Mouse (Mus musculus) embryonic fibroblast, embryonic 13.5 days (primary cell): ENCODE measurements around the gene Hspa8.

Experiments used
- CTCF ChIP-seq: IDR thresholded peaks from 2 replicates; pipeline ENCODE4 v1.5.1; 2011; ENCODE audit warnings: mild to moderate bottlenecking, control low read depth, low read length, moderate library complexity, borderline replicate concordance; ENCODE audit not compliant: insufficient read depth
- POLR2A ChIP-seq: IDR thresholded peaks from 2 replicates; pipeline ENCODE4 v1.6.1; 2011; ENCODE audit warnings: low read depth, mild to moderate bottlenecking, control low read depth, low read length, moderate library complexity

- TF ChIP-seq POLR2A (no peak), CTCF (no peak)
Measured at GRCm38 (mm10) chr9:40751749-40752148, 49.0 kb upstream of the Hspa8 start.
